Mouse (Mus musculus): ENCODE measurements around the gene Atxn1. TPM values are rescaled to one million over a fixed set of nuclear protein-coding genes. Genes with fewer than 3 reads are reported as not detected.

The Atxn1 gene
- polyA plus RNA-seq, 1 experiment from 2014 or later: 7.4 TPM

DNA sequence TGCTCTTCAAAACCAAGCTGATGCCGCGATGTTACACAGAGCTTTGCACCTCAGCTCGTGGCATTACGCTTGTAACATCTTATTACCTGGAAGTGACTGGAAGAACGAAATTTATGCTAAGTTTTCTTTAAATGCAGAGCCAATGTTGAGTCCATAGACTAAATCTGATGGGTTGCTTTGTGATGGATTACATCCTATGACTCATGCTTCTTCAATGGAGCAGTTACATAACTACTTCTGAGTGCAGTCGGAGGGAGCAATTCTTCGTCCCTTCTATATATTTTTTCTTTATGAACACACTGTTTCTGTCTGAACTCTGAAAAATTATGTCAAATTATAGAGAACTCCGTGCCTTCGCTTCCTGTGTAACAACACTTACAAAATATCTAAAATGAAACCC is 28.1 kb upstream of the Atxn1 start:
- Histone ChIP-seq H3K27ac (replicated peaks in 1 of 2; ENCODE audit: control insufficient read depth in 1 of 2, insufficient read depth in 1 of 2, low read depth in 2 of 2, low read length in 2 of 2) (no peak overlapping the region), H3K9me3 (ENCODE audit: control insufficient read depth, low read length) (no peaks in the 10 kb centered on the region), H3K4me3 (ENCODE audit: control insufficient read depth in 1 of 2, insufficient read depth in 1 of 2, low read depth in 1 of 2, low read length in 2 of 2) (no peak overlapping the region), H3K4me1 (ENCODE audit: control insufficient read depth in 2 of 2, insufficient read depth in 2 of 2, low read length in 2 of 2) (0 out of 4 replicates have a peak, but pooled peaks cover 0 to 2% of the 10 kb centered on the region in 2 experiments), H3K36me3 (ENCODE audit: control insufficient read depth, insufficient read depth, low read length) (no peaks in the 10 kb centered on the region), H3K27me3 (ENCODE audit: control insufficient read depth, insufficient read depth, low read length) (no peaks in the 10 kb centered on the region), H3K4me2 (ENCODE audit: low read length) (no peak overlapping the region), H3K9ac (ENCODE audit: low read length) (no peak overlapping the region)
- WGBS: 76% methylated on average over 9 of the region's 9 CpGs
- no peak for ATAC-seq (ENCODE audit: insufficient number of reproducible peaks, insufficient read depth, low FRiP score, low read depth)

DNA sequence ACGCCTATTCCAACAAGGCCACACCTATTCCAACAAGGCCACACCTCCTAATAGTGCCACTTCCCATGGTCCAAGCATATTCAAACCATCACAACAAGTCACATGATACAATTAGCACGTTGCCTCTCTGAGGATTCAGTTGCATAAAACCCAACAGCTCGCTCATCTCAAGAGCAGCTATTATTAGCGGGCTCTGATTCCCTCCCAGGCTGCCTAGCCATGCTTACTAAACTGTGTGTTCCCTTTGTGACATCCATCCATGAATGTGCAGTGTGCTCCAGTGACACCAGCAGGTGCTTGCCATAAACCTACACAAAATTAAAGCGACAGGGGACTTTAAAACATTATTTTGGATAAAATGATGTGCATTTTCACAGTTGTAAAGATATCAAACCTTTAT is 25.7 kb upstream of the Atxn1 start:
- no peak for ATAC-seq (ENCODE audit: insufficient number of reproducible peaks, insufficient read depth, low FRiP score, low read depth)

GRCm38 (mm10) chr13:45979246-45979645 is 14.4 kb upstream of the Atxn1 start:
- no peaks in the 10 kb centered on the region for H3K27me3 ChIP-seq (ENCODE audit: control insufficient read depth, insufficient read depth, low read length)
- H3K36me3 ChIP-seq (ENCODE audit: control insufficient read depth, insufficient read depth, low read length): no peaks in the 10 kb centered on the region
- no peak for ATAC-seq (ENCODE audit: insufficient number of reproducible peaks, insufficient read depth, low FRiP score, low read depth)
- WGBS: 67% methylated on average over 5 of the region's 5 CpGs
- no peak overlapping the region for H3K9ac ChIP-seq (ENCODE audit: low read length)
- H3K4me3 ChIP-seq (ENCODE audit: control insufficient read depth in 1 of 2, insufficient read depth in 1 of 2, low read depth in 1 of 2, low read length in 2 of 2): no peak overlapping the region
- no peaks in the 10 kb centered on the region; a peak in 1 of 4 replicates for H3K4me1 ChIP-seq (ENCODE audit: control insufficient read depth in 2 of 2, insufficient read depth in 2 of 2, low read length in 2 of 2)
- no peak overlapping the region for H3K27ac ChIP-seq (replicated peaks in 1 of 2; ENCODE audit: control insufficient read depth in 1 of 2, insufficient read depth in 1 of 2, low read depth in 2 of 2, low read length in 2 of 2)
- H3K4me2 ChIP-seq (ENCODE audit: low read length): no peak overlapping the region
- H3K9me3 ChIP-seq (ENCODE audit: control insufficient read depth, low read length): no peaks in the 10 kb centered on the region

More for the DNA sequence above, 25.7 kb upstream of the Atxn1 start:
- 48% methylated on average over 5 of the region's 5 CpGs for WGBS
- Histone ChIP-seq H3K36me3 (ENCODE audit: control insufficient read depth, insufficient read depth, low read length) (no peaks in the 10 kb centered on the region), H3K9ac (ENCODE audit: low read length) (no peak overlapping the region), H3K27me3 (ENCODE audit: control insufficient read depth, insufficient read depth, low read length) (no peaks in the 10 kb centered on the region), H3K4me2 (ENCODE audit: low read length) (no peak overlapping the region), H3K4me3 (ENCODE audit: control insufficient read depth in 1 of 2, insufficient read depth in 1 of 2, low read depth in 1 of 2, low read length in 2 of 2) (no peak overlapping the region), H3K27ac (replicated peaks in 1 of 2; ENCODE audit: control insufficient read depth in 1 of 2, insufficient read depth in 1 of 2, low read depth in 2 of 2, low read length in 2 of 2) (no peak overlapping the region), H3K4me1 (ENCODE audit: control insufficient read depth in 2 of 2, insufficient read depth in 2 of 2, low read length in 2 of 2) (0 out of 4 replicates have a peak, but pooled peaks cover 0 to 2% of the 10 kb centered on the region in 2 experiments), H3K9me3 (ENCODE audit: control insufficient read depth, low read length) (no peaks in the 10 kb centered on the region)

DNA sequence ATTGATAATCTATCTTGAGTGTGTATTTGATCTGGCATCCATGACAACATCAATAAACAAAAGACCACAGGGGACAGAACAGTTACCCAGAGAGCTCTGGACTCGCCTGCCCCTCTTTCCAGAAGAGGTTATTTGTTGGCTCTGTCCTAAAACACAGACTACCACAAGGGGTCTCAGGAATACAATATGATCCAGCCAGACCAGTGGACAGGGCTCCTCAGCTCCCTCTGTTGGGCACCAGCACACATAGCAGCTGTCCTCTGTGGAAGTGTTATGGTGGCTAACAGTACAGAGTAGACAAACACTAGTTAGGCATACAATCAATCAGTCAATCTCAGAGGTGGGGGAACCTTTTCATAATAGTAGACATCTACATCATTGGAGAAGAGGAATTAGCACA is 12.1 kb upstream of the Atxn1 start:
- H3K36me3 ChIP-seq (ENCODE audit: control insufficient read depth, insufficient read depth, low read length): no peaks in the 10 kb centered on the region
- no peaks in the 10 kb centered on the region for H3K27me3 ChIP-seq (ENCODE audit: control insufficient read depth, insufficient read depth, low read length)
- no peaks in the 10 kb centered on the region for H3K9me3 ChIP-seq (ENCODE audit: control insufficient read depth, low read length)
- H3K27ac ChIP-seq (replicated peaks in 1 of 2; ENCODE audit: control insufficient read depth in 1 of 2, insufficient read depth in 1 of 2, low read depth in 2 of 2, low read length in 2 of 2): no peak overlapping the region
- WGBS: 38% methylated on average over 1 of the region's 1 CpGs
- no peak overlapping the region for H3K4me3 ChIP-seq (ENCODE audit: control insufficient read depth in 1 of 2, insufficient read depth in 1 of 2, low read depth in 1 of 2, low read length in 2 of 2)
- peaks cover 0 to 2% of the 10 kb centered on the region in 2 experiments; a peak in 2 of 4 replicates for H3K4me1 ChIP-seq (ENCODE audit: control insufficient read depth in 2 of 2, insufficient read depth in 2 of 2, low read length in 2 of 2)
- H3K9ac ChIP-seq (ENCODE audit: low read length): no peak overlapping the region
- ATAC-seq (ENCODE audit: insufficient number of reproducible peaks, insufficient read depth, low FRiP score, low read depth): 0 out of 2 replicates have a peak, but pooled peaks have one; percentile 31
- no peak overlapping the region for H3K4me2 ChIP-seq (ENCODE audit: low read length)

DNA sequence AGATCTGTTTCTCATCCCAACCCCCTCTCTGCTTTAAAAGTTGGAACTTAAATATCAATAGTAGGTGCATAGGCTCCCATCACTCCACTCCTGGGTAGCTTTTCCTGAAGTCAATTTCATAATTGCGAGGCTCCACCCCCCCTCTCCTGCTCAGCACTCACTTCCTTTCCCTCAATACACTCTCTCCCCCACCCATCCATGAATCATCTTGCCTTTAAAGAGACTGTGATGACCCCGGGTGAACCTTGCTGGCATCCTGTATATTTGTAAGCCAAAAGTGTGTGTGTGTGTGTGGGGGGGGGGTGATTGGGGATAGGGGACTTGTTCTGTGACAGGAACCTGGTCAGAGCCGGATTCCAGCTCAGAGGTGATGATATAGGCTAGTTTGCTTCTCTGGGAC is 9.8 kb upstream of the Atxn1 start:
- H3K27ac ChIP-seq (replicated peaks in 1 of 2; ENCODE audit: control insufficient read depth in 1 of 2, insufficient read depth in 1 of 2, low read depth in 2 of 2, low read length in 2 of 2): no peak overlapping the region
- no peak overlapping the region for H3K9ac ChIP-seq (ENCODE audit: low read length)
- ATAC-seq (ENCODE audit: insufficient number of reproducible peaks, insufficient read depth, low FRiP score, low read depth): no peak
- no peaks in the 10 kb centered on the region for H3K27me3 ChIP-seq (ENCODE audit: control insufficient read depth, insufficient read depth, low read length)
- peaks cover 0 to 2% of the 10 kb centered on the region in 2 experiments; a peak in 2 of 4 replicates for H3K4me1 ChIP-seq (ENCODE audit: control insufficient read depth in 2 of 2, insufficient read depth in 2 of 2, low read length in 2 of 2)
- H3K4me2 ChIP-seq (ENCODE audit: low read length): no peak overlapping the region
- 41% methylated on average over 3 of the region's 3 CpGs for WGBS
- no peak overlapping the region for H3K4me3 ChIP-seq (ENCODE audit: control insufficient read depth in 1 of 2, insufficient read depth in 1 of 2, low read depth in 1 of 2, low read length in 2 of 2)
- no peaks in the 10 kb centered on the region for H3K9me3 ChIP-seq (ENCODE audit: control insufficient read depth, low read length)
- no peaks in the 10 kb centered on the region for H3K36me3 ChIP-seq (ENCODE audit: control insufficient read depth, insufficient read depth, low read length)

DNA sequence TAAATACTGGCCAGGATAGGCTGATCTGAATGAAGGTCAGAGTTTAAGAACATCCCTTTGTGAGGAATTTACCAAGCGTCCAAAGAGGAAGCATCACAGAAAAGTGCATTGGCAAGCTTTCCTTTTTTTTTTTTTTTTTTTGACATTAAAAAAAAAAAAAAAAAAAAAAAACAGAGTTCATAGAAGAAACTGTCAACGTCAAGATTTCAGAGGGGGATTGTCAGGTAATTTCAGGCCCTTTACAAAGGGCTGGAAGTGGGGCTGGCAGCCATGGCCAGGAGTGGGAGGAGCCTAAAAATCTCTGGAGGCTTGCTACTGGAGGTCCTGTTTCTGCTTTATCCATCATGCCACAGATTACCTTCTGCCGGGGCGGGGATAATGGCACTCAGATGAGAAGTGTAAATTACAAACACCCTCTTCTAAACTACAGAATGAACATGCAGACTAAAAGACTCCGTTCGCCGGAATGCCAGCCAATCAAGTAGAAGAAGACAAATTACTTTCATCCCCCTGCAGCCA is 9.2 kb upstream of the Atxn1 start:
- Histone ChIP-seq H3K9ac (ENCODE audit: low read length) (no peak overlapping the region), H3K27ac (replicated peaks in 1 of 2; ENCODE audit: control insufficient read depth in 1 of 2, insufficient read depth in 1 of 2, low read depth in 2 of 2, low read length in 2 of 2) (no peak overlapping the region), H3K4me1 (ENCODE audit: control insufficient read depth in 2 of 2, insufficient read depth in 2 of 2, low read length in 2 of 2) (peaks cover 0 to 2% of the 10 kb centered on the region in 2 experiments; a peak in 2 of 4 replicates), H3K4me2 (ENCODE audit: low read length) (no peak overlapping the region), H3K9me3 (ENCODE audit: control insufficient read depth, low read length) (no peaks in the 10 kb centered on the region), H3K36me3 (ENCODE audit: control insufficient read depth, insufficient read depth, low read length) (no peaks in the 10 kb centered on the region), H3K27me3 (ENCODE audit: control insufficient read depth, insufficient read depth, low read length) (no peaks in the 10 kb centered on the region), H3K4me3 (ENCODE audit: control insufficient read depth in 1 of 2, insufficient read depth in 1 of 2, low read depth in 1 of 2, low read length in 2 of 2) (no peak overlapping the region)
- ATAC-seq (ENCODE audit: insufficient number of reproducible peaks, insufficient read depth, low FRiP score, low read depth): no peak
- WGBS: 45% methylated on average over 7 of the region's 7 CpGs

- ATAC-seq (ENCODE audit: insufficient number of reproducible peaks, insufficient read depth, low FRiP score, low read depth): no peak
- WGBS: 63% methylated on average over 12 of the region's 12 CpGs
- no peaks in the 10 kb centered on the region for H3K9me3 ChIP-seq (ENCODE audit: control insufficient read depth, low read length)
- no peak overlapping the region for H3K9ac ChIP-seq (ENCODE audit: low read length)
- no peak overlapping the region for H3K4me2 ChIP-seq (ENCODE audit: low read length)
- peaks cover 1 to 2% of the 10 kb centered on the region in 2 experiments; a peak in 3 of 4 replicates for H3K4me1 ChIP-seq (ENCODE audit: control insufficient read depth in 2 of 2, insufficient read depth in 2 of 2, low read length in 2 of 2)
- no peaks in the 10 kb centered on the region for H3K27me3 ChIP-seq (ENCODE audit: control insufficient read depth, insufficient read depth, low read length)
- peak overlapping the region in 1 of 2 experiments; percentile 47; a peak in 2 of 4 replicates for H3K27ac ChIP-seq (replicated peaks in 1 of 2; ENCODE audit: control insufficient read depth in 1 of 2, insufficient read depth in 1 of 2, low read depth in 2 of 2, low read length in 2 of 2)
- H3K4me3 ChIP-seq (ENCODE audit: control insufficient read depth in 1 of 2, insufficient read depth in 1 of 2, low read depth in 1 of 2, low read length in 2 of 2): no peak overlapping the region
- no peaks in the 10 kb centered on the region for H3K36me3 ChIP-seq (ENCODE audit: control insufficient read depth, insufficient read depth, low read length)
Observed at GRCm38 (mm10) chr13:45970920-45971536, 6.2 kb upstream of the Atxn1 start.
